Mouse (Mus musculus) hindbrain, postnatal 0 days (tissue): ENCODE measurements around the gene Tmppe. TPM values are rescaled to one million over a fixed set of nuclear protein-coding genes. Genes with fewer than 3 reads are reported as not detected.
A peak's percentile ranks its signal among the peaks of the same experiment; 100 is the strongest.

Source experiments
- ATAC-seq: fragments of 200-750 bp; cut with Nextera tagmentation; 2 replicates; pipeline ENCODE4 v1.8.0; 2017; ENCODE audit warnings: mild to moderate bottlenecking, moderate TSS enrichment, moderate library complexity
- DNase-seq: peaks from one replicate; pipeline ENCODE4 v3.0.0-alpha.2; 2015; ENCODE audit warnings: low spot score
- H3K27ac ChIP-seq: fragments of 300-500 bp; sonication (generic); 2 replicates; pipeline ENCODE4 v1.5.1; 2014; ENCODE audit warnings: mild to moderate bottlenecking
- H3K27me3 ChIP-seq: fragments of 300-500 bp; sonication (generic); 2 replicates; pipeline ENCODE4 v1.6.1; 2014; ENCODE audit warnings: low read length, mixed read lengths; ENCODE audit not compliant: insufficient read depth
- H3K36me3 ChIP-seq: fragments of 300-500 bp; sonication (generic); 2 replicates; pipeline ENCODE4 v1.6.1; 2014; ENCODE audit warnings: low read length, mixed read lengths; ENCODE audit not compliant: insufficient read depth
- H3K4me1 ChIP-seq: fragments of 300-500 bp; sonication (generic); 2 replicates; pipeline ENCODE4 v1.6.1; 2014; ENCODE audit warnings: antibody characterized with exemption, low read length, mixed read lengths; ENCODE audit not compliant: insufficient read depth
- H3K4me2 ChIP-seq: fragments of 300-500 bp; sonication (generic); 2 replicates; pipeline ENCODE4 v1.6.1; 2014; ENCODE audit warnings: low read depth, mild to moderate bottlenecking, low read length, moderate library complexity, mixed read lengths
- H3K4me3 ChIP-seq: fragments of 300-500 bp; sonication (generic); 2 replicates; pipeline ENCODE4 v1.5.1; 2014; ENCODE audit warnings: low read length
- H3K9ac ChIP-seq: fragments of 300-500 bp; sonication (generic); replicated peaks from 2 replicates; pipeline ENCODE4 v1.6.1; 2014; ENCODE audit warnings: mild to moderate bottlenecking, low read length, moderate library complexity, mixed read lengths
- H3K9me3 ChIP-seq: fragments of 300-500 bp; sonication (generic); 2 replicates; pipeline ENCODE4 v1.6.1; 2016; ENCODE audit warnings: low read length, mixed read lengths
- CTCF ChIP-seq: IDR thresholded peaks from 2 replicates; pipeline ENCODE4 v1.5.1; 2016; ENCODE audit warnings: antibody characterized with exemption, control low read depth, low read depth
- WGBS: fragments of 180-500 bp; shearing (Covaris S2); extraction: QIAGEN DNeasy Blood & Tissue Kit; methylation state at CpG from one replicate; pipeline ENCODE4 v1.1.7; 2014; 5-methylcytosine and 5-hydroxymethylcytosine counted together
- polyA plus RNA-seq: library from polyadenylated mRNA; unstranded; fragments of >200 nt; fragmentation: Nextera tagmentation; extraction: Ambion mirVana; gene quantifications from 2 replicates; pipeline ENCODE4 v1.2.1, GENCODE M21; 2015
- total RNA-seq: library from RNA; depleted of rRNA; stranded (reverse); fragments of >200 nt; gene quantifications from 2 replicates; pipeline ENCODE4 v1.2.3, GENCODE M21; 2014

Tmppe gene
- total and polyA plus RNA-seq, 2 experiments from 2014 or later = 7.1 to 9.4 TPM

- H3K4me2 ChIP-seq = no peak overlapping the region
- H3K9me3 ChIP-seq = no peaks in the 10 kb centered on the region
- DNase-seq (no peak), ATAC-seq (no peak)
- TF ChIP-seq CTCF = no peak
- no peak overlapping the region for H3K27ac ChIP-seq
- peaks cover 5% of the 10 kb centered on the region; the same call in 1 of the 2 replicates for H3K36me3 ChIP-seq
- 95% methylated on average over 10 of the region's 10 CpGs for WGBS
- H3K4me1 ChIP-seq = no peaks in the 10 kb centered on the region
- H3K27me3 ChIP-seq = no peaks in the 10 kb centered on the region
- no peak overlapping the region for H3K4me3 ChIP-seq
- no peak overlapping the region for H3K9ac ChIP-seq
Measured at GRCm38 (mm10) chr9:114377168-114377567, 23.7 kb upstream of the Tmppe start.

- Histone ChIP-seq H3K9ac (no peak overlapping the region), H3K27ac (no peak overlapping the region), H3K27me3 (no peaks in the 10 kb centered on the region), H3K4me2 (no peak overlapping the region), H3K36me3 (peaks cover 13% of the 10 kb centered on the region; the same call in 1 of the 2 replicates), H3K4me1 (no peaks in the 10 kb centered on the region), H3K4me3 (no peak overlapping the region), H3K9me3 (no peaks in the 10 kb centered on the region)
- DNase-seq (no peak), ATAC-seq (no peak)
- 92% methylated on average over 12 of the region's 12 CpGs for WGBS
- TF ChIP-seq CTCF = no peak
Measured at GRCm38 (mm10) chr9:114379871-114380270, 21.0 kb upstream of the Tmppe start.

- no peak overlapping the region for H3K4me2 ChIP-seq
- no peaks in the 10 kb centered on the region for H3K27me3 ChIP-seq
- H3K9me3 ChIP-seq = no peaks in the 10 kb centered on the region
- no peaks in the 10 kb centered on the region for H3K4me1 ChIP-seq
- no peak overlapping the region for H3K4me3 ChIP-seq
- H3K27ac ChIP-seq = no peak overlapping the region
- DNase-seq (peak; percentile 82), ATAC-seq (peak; percentile 81)
- no peak overlapping the region for H3K9ac ChIP-seq
- WGBS = 70% methylated on average over 17 of the region's 17 CpGs
- TF ChIP-seq CTCF = peak; percentile 68
- H3K36me3 ChIP-seq = peaks cover 13% of the 10 kb centered on the region; the same call in 1 of the 2 replicates
Measured at GRCm38 (mm10) chr9:114380881-114381733, 19.8 kb upstream of the Tmppe start.

GRCm38 (mm10) chr9:114382936-114383710 is 17.8 kb upstream of the Tmppe start:
- H3K9me3 ChIP-seq = no peaks in the 10 kb centered on the region
- H3K4me2 ChIP-seq = no peak overlapping the region
- H3K4me1 ChIP-seq = no peaks in the 10 kb centered on the region
- 87% methylated on average over 17 of the region's 17 CpGs for WGBS
- H3K9ac ChIP-seq = no peak overlapping the region
- no peak for ATAC-seq
- H3K27me3 ChIP-seq = no peaks in the 10 kb centered on the region
- H3K4me3 ChIP-seq = no peak overlapping the region
- DNase-seq = no peak
- H3K36me3 ChIP-seq = peaks cover 8% of the 10 kb centered on the region; the same call in 1 of the 2 replicates
- no peak for TF ChIP-seq CTCF
- H3K27ac ChIP-seq = no peak overlapping the region

- H3K4me2 ChIP-seq = no peak overlapping the region
- TF ChIP-seq CTCF = no peak
- DNase-seq = no peak
- no peaks in the 10 kb centered on the region for H3K9me3 ChIP-seq
- peaks cover 8% of the 10 kb centered on the region; the same call in 1 of the 2 replicates for H3K36me3 ChIP-seq
- no peak overlapping the region for H3K9ac ChIP-seq
- 93% methylated on average over 24 of the region's 24 CpGs for WGBS
- no peak overlapping the region for H3K27ac ChIP-seq
- no peaks in the 10 kb centered on the region for H3K4me1 ChIP-seq
- no peak overlapping the region for H3K4me3 ChIP-seq
- H3K27me3 ChIP-seq = no peaks in the 10 kb centered on the region
- ATAC-seq = no peak
Measured at GRCm38 (mm10) chr9:114384691-114385090, 16.2 kb upstream of the Tmppe start.

- DNase-seq (no peak), ATAC-seq (no peak)
- WGBS = 97% methylated on average over 10 of the region's 10 CpGs
Measured at GRCm38 (mm10) chr9:114385160-114385559, 15.7 kb upstream of the Tmppe start.

More at GRCm38 (mm10) chr9:114385160-114385559, 15.7 kb upstream of the Tmppe start:
- no peaks in the 10 kb centered on the region for H3K4me1 ChIP-seq
- H3K27me3 ChIP-seq = no peaks in the 10 kb centered on the region
- H3K9me3 ChIP-seq = no peaks in the 10 kb centered on the region
- TF ChIP-seq CTCF = no peak
- no peak overlapping the region for H3K4me2 ChIP-seq
- no peak overlapping the region for H3K4me3 ChIP-seq
- H3K9ac ChIP-seq = no peak overlapping the region
- no peak overlapping the region for H3K27ac ChIP-seq
- H3K36me3 ChIP-seq = peaks cover 8% of the 10 kb centered on the region; the same call in 1 of the 2 replicates
